8 mouse cellular contexts compared by ENCODE assay signal in genomic region chr16:18876091-18876441, GRCm38 (mm10). TPM values are rescaled to one million over a fixed set of nuclear protein-coding genes. Genes with fewer than 3 reads are reported as not detected.
DNase-seq lines count a peak whose midpoint lies in the region; ATAC-seq lines count a peak whose summit lies in the region.

No protein-coding gene starts in this region.

- peak overlapping the region; percentile 95 for H3K4me3 ChIP-seq in neural tube, embryonic 11.5 days (ENCODE audit: low read depth, low read length)
- peak overlapping the region; percentile 89 for H3K4me3 ChIP-seq in limb, embryonic 12.5 days (replicated peaks)
- H3K4me3 ChIP-seq in stomach, embryonic 14.5 days (ENCODE audit: low read depth, low read length), result peak overlapping the region; percentile 81

- H3K9ac ChIP-seq in neural tube, embryonic 11.5 days (ENCODE audit: low read length), result peak overlapping the region; percentile 90
- peak overlapping the region; percentile 87 for H3K9ac ChIP-seq in limb, embryonic 12.5 days (replicated peaks)
- H3K9ac ChIP-seq in stomach, embryonic 14.5 days (replicated peaks; ENCODE audit: low read depth, low read length), result peak overlapping the region; percentile 90

- ATAC-seq in neural tube, embryonic 11.5 days (ENCODE audit: insufficient read depth, low FRiP score, low TSS enrichment), result 0 out of 2 replicates have a peak, but pooled peaks have one; percentile 1
- peak; percentile 45; the same call in 1 of the 2 replicates for ATAC-seq in limb, embryonic 12.5 days (ENCODE audit: insufficient number of reproducible peaks, insufficient read depth, low FRiP score, low TSS enrichment, low read depth)
- peak; percentile 16; the same call in 1 of the 2 replicates for ATAC-seq in stomach, embryonic 14.5 days (ENCODE audit: insufficient number of reproducible peaks, insufficient read depth, low FRiP score, low read depth)
- no peak for ATAC-seq in monocyte, adult 5-6 weeks (replicated peaks; ENCODE audit: insufficient number of reproducible peaks, low FRiP score, low TSS enrichment, poor library complexity, severe bottlenecking)

- H3K9me3 ChIP-seq in neural tube, embryonic 11.5 days (ENCODE audit: control insufficient read depth, low read length), result no peaks in the 10 kb centered on the region
- H3K9me3 ChIP-seq in limb, embryonic 12.5 days, result no peaks in the 10 kb centered on the region
- no peaks in the 10 kb centered on the region for H3K9me3 ChIP-seq in stomach, embryonic 14.5 days (ENCODE audit: control insufficient read depth, low read depth, low read length)

- DNase-seq in neural tube, embryonic 11.5 days (ENCODE audit: low spot score), result no peak
- DNase-seq in neural tube, embryonic 10.5 days (ENCODE audit: extremely low spot score, low spot score), result no peak
- DNase-seq in fibroblast of lung, adult 2 months (ENCODE audit: low read depth), result peak; percentile 40
- no peak for DNase-seq in left cerebral cortex, adult 18-20 months (ENCODE audit: low spot score in 2 of 2)
- no peak for DNase-seq in layer of hippocampus, postnatal 25 days (ENCODE audit: extremely low spot score in 1 of 2, low spot score in 1 of 2)

- peak overlapping the region; percentile 72 for H3K27ac ChIP-seq in neural tube, embryonic 11.5 days (ENCODE audit: low read depth, low read length)
- H3K27ac ChIP-seq in limb, embryonic 12.5 days, result peak overlapping the region; percentile 97
- H3K27ac ChIP-seq in stomach, embryonic 14.5 days (ENCODE audit: low read length), result peak overlapping the region; percentile 93

- H3K4me1 ChIP-seq in neural tube, embryonic 11.5 days (ENCODE audit: control insufficient read depth, insufficient read depth, low read length), result 0 out of 2 replicates have a peak, but pooled peaks cover 2% of the 10 kb centered on the region
- peaks cover 16% of the 10 kb centered on the region; the same call in 1 of the 2 replicates for H3K4me1 ChIP-seq in limb, embryonic 12.5 days (replicated peaks)
- peaks cover 4% of the 10 kb centered on the region; the same call in 1 of the 2 replicates for H3K4me1 ChIP-seq in stomach, embryonic 14.5 days (ENCODE audit: control insufficient read depth, insufficient read depth, low read length)

- 2% methylated on average over 17 of the region's 17 CpGs for WGBS in neural tube, embryonic 11.5 days
- under 1% methylated on average over 17 of the region's 17 CpGs for WGBS in limb, embryonic 12.5 days
- WGBS in stomach, embryonic 14.5 days, result 2% methylated on average over 17 of the region's 17 CpGs

- peaks cover 7% of the 10 kb centered on the region for H3K36me3 ChIP-seq in neural tube, embryonic 11.5 days (ENCODE audit: control insufficient read depth, insufficient read depth, low read length)
- H3K36me3 ChIP-seq in limb, embryonic 12.5 days, result peaks cover 58% of the 10 kb centered on the region
- H3K36me3 ChIP-seq in stomach, embryonic 14.5 days (ENCODE audit: control insufficient read depth, insufficient read depth, low read length), result peaks cover 26% of the 10 kb centered on the region

- peak overlapping the region; percentile 55 for H3K4me2 ChIP-seq in neural tube, embryonic 11.5 days (ENCODE audit: low read depth)
- H3K4me2 ChIP-seq in limb, embryonic 12.5 days, result peak overlapping the region; percentile 78
- H3K4me2 ChIP-seq in stomach, embryonic 14.5 days (replicated peaks; ENCODE audit: low read depth, low read length), result peak overlapping the region; percentile 73

- no peaks in the 10 kb centered on the region for H3K27me3 ChIP-seq in neural tube, embryonic 11.5 days (ENCODE audit: control insufficient read depth, insufficient read depth, low read length)
- no peaks in the 10 kb centered on the region for H3K27me3 ChIP-seq in limb, embryonic 12.5 days
- no peaks in the 10 kb centered on the region for H3K27me3 ChIP-seq in stomach, embryonic 14.5 days (ENCODE audit: control insufficient read depth, insufficient read depth, low read length)

RNA-seq across cellular contexts. Expression of gene Mrpl40, which starts 0.6 kb away (rescaled TPM):
- 86.3 and 91.1 TPM in 2 replicates for polyA plus RNA-seq in neural tube, embryonic 11.5 days (2014; fragmentation: Nextera tagmentation; extraction: Ambion mirVana)
- 105 and 106 TPM in 2 replicates for polyA plus RNA-seq in limb, embryonic 12.5 days (2016; fragmentation: Nextera tagmentation; extraction: Ambion mirVana)
- polyA plus RNA-seq in stomach, embryonic 14.5 days (2014; fragmentation: Nextera tagmentation; extraction: Ambion mirVana), result 87.2 and 91.6 TPM in 2 replicates
- total RNA-seq in left cerebral cortex, adult 18-20 months (2021), result 10 to 100 TPM; 36.1 to 38.2 TPM
- total RNA-seq in monocyte, adult 5-6 weeks (2017), result 46.0 to 91.3 TPM (median 63.6 TPM) in 3 replicates
- 10 to 100 TPM; 32.7 to 33.9 TPM for total RNA-seq in layer of hippocampus, postnatal 25 days (2021)

RNA-seq across cellular contexts. Expression of gene Hira, which starts 0.8 kb away (rescaled TPM):
- 12.8 and 14.6 TPM in 2 replicates for polyA plus RNA-seq in neural tube, embryonic 11.5 days (2014; fragmentation: Nextera tagmentation; extraction: Ambion mirVana)
- 24.0 and 24.6 TPM in 2 replicates for polyA plus RNA-seq in limb, embryonic 12.5 days (2016; fragmentation: Nextera tagmentation; extraction: Ambion mirVana)
- 16.3 and 16.8 TPM in 2 replicates for polyA plus RNA-seq in stomach, embryonic 14.5 days (2014; fragmentation: Nextera tagmentation; extraction: Ambion mirVana)
- total RNA-seq in left cerebral cortex, adult 18-20 months (2021), result 10 to 100 TPM; 78.6 to 87.7 TPM
- 23.1 to 52.8 TPM (median 34.3 TPM) in 3 replicates for total RNA-seq in monocyte, adult 5-6 weeks (2017)
- 10 to 100 TPM; 75.3 to 83.8 TPM for total RNA-seq in layer of hippocampus, postnatal 25 days (2021)

RNA-seq across cellular contexts. Expression of gene Gm28539, which starts 39.7 kb away (rescaled TPM):
- polyA plus RNA-seq in neural tube, embryonic 11.5 days (2014; fragmentation: Nextera tagmentation; extraction: Ambion mirVana), result not detected in 2 replicates
- not detected in 2 replicates for polyA plus RNA-seq in limb, embryonic 12.5 days (2016; fragmentation: Nextera tagmentation; extraction: Ambion mirVana)
- not detected in 2 replicates for polyA plus RNA-seq in stomach, embryonic 14.5 days (2014; fragmentation: Nextera tagmentation; extraction: Ambion mirVana)
- 10 to 100 TPM in 1 of 2 experiments, 1 to 10 TPM in 1; 5.6 to 13.5 TPM for total RNA-seq in left cerebral cortex, adult 18-20 months (2021)
- 3.1 to 5.0 TPM in 2 of 3 replicates, not detected in the other for total RNA-seq in monocyte, adult 5-6 weeks (2017)
- 1 to 10 TPM; 7.7 to 9.8 TPM for total RNA-seq in layer of hippocampus, postnatal 25 days (2021)

RNA-seq across cellular contexts. Expression of gene 2510002D24Rik, which starts 39.7 kb away (rescaled TPM):
- 17.7 and 19.7 TPM in 2 replicates for polyA plus RNA-seq in neural tube, embryonic 11.5 days (2014; fragmentation: Nextera tagmentation; extraction: Ambion mirVana)
- polyA plus RNA-seq in limb, embryonic 12.5 days (2016; fragmentation: Nextera tagmentation; extraction: Ambion mirVana), result 37.3 and 38.9 TPM in 2 replicates
- polyA plus RNA-seq in stomach, embryonic 14.5 days (2014; fragmentation: Nextera tagmentation; extraction: Ambion mirVana), result 37.4 and 47.6 TPM in 2 replicates
- total RNA-seq in left cerebral cortex, adult 18-20 months (2021), result 10 to 100 TPM; 24.1 to 26.6 TPM
- 26.2 to 49.7 TPM (median 26.5 TPM) in 3 replicates for total RNA-seq in monocyte, adult 5-6 weeks (2017)
- total RNA-seq in layer of hippocampus, postnatal 25 days (2021), result 10 to 100 TPM; 23.8 to 28.2 TPM
